Mouse (Mus musculus) kidney, embryonic 14.5 days (tissue): Measurements from ENCODE around the gene Ier2. TPM values are rescaled to one million over a fixed set of nuclear protein-coding genes. Genes with fewer than 3 reads are reported as not detected.
"Not testable (repeated sequence)": the region's sequence is repeated elsewhere in the genome, so short reads cannot be mapped to it uniquely, and the experiment has no call there.

Experiments used
- ATAC-seq: fragments of 200-750 bp; cut with Nextera tagmentation; 2 replicates; pipeline ENCODE4 v1.8.0; 2017; ENCODE audit warnings: moderate number of reproducible peaks, mild to moderate bottlenecking, moderate TSS enrichment, moderate library complexity; ENCODE audit not compliant: low FRiP score, low TSS enrichment
- H3K27ac ChIP-seq: fragments of 300-500 bp; sonication (generic); 2 replicates; pipeline ENCODE4 v1.5.1; 2014; ENCODE audit warnings: low read depth, mild to moderate bottlenecking, low read length, moderate library complexity, mixed read lengths
- H3K27me3 ChIP-seq: fragments of 300-500 bp; sonication (generic); 2 replicates; pipeline ENCODE4 v1.6.1; 2014; ENCODE audit warnings: mild to moderate bottlenecking, low read length; ENCODE audit not compliant: control insufficient read depth, insufficient read depth
- H3K36me3 ChIP-seq: fragments of 300-500 bp; sonication (generic); 2 replicates; pipeline ENCODE4 v1.6.1; 2014; ENCODE audit warnings: low read length, mixed read lengths; ENCODE audit not compliant: control insufficient read depth, insufficient read depth
- H3K4me1 ChIP-seq: fragments of 300-500 bp; sonication (generic); 2 replicates; pipeline ENCODE4 v1.6.1; 2014; ENCODE audit warnings: low read length, mixed read lengths; ENCODE audit not compliant: control insufficient read depth, insufficient read depth
- H3K4me2 ChIP-seq: fragments of 300-500 bp; sonication (generic); replicated peaks from 2 replicates; pipeline ENCODE4 v1.6.1; 2014; ENCODE audit warnings: low read depth, mild to moderate bottlenecking, low read length
- H3K4me3 ChIP-seq: fragments of 300-500 bp; sonication (generic); 2 replicates; pipeline ENCODE4 v1.5.1; 2014; ENCODE audit warnings: mild to moderate bottlenecking, low read length
- H3K9ac ChIP-seq: fragments of 300-500 bp; sonication (generic); 2 replicates; pipeline ENCODE4 v1.6.1; 2014; ENCODE audit warnings: low read depth, mild to moderate bottlenecking, low read length, moderate library complexity
- H3K9me3 ChIP-seq: fragments of 300-500 bp; sonication (generic); 2 replicates; pipeline ENCODE4 v1.6.1; 2016; ENCODE audit warnings: low read length; ENCODE audit not compliant: control insufficient read depth
- WGBS: fragments of 180-500 bp; shearing (Covaris S2); extraction: QIAGEN DNeasy Blood & Tissue Kit; methylation state at CpG from one replicate; pipeline ENCODE4 v1.1.7; 2014; 5-methylcytosine and 5-hydroxymethylcytosine counted together
- polyA plus RNA-seq: library from polyadenylated mRNA; unstranded; fragments of >200 nt; fragmentation: Nextera tagmentation; extraction: Ambion mirVana; gene quantifications from 2 replicates; pipeline ENCODE4 v1.2.1, GENCODE M21; 2014

Gene Ier2
- polyA plus RNA-seq, 1 experiment from 2014 or later = 81.9 TPM

GRCm38 (mm10) chr8:84630145-84630544 lies 32.5 kb downstream of the Ier2 start:
- Histone ChIP-seq H3K4me2 (no peak overlapping the region), H3K4me1 (no peaks in the 10 kb centered on the region; the same call in 1 of the 2 replicates), H3K27me3 (no peaks in the 10 kb centered on the region), H3K4me3 (no peak overlapping the region), H3K27ac (no peak overlapping the region), H3K9me3 (no peaks in the 10 kb centered on the region), H3K36me3 (no peaks in the 10 kb centered on the region), H3K9ac (no peak overlapping the region)
- WGBS = 84% methylated on average over 4 of the region's 4 CpGs
- ATAC-seq = no peak

DNA sequence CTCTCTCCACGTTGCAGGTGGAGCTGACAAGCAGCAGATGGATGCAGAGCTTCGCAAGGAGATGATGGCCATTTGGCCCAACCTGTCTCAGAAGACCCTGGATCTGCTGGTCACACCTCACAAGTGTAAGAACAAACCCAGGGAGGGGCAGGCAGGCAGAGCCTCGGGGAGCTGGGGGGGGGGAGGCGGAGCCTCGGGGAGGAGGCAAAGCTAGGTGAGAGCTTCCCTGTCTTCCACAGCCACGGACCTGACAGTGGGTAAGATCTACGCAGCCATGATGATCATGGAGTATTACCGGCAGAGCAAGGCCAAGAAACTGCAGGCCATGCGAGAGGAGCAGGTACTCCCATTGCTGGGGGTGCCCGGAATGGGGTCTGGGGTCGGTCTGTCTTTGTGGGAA lies 33.1 kb downstream of the Ier2 start:
- Histone ChIP-seq H3K9ac (no peak overlapping the region), H3K36me3 (no peaks in the 10 kb centered on the region), H3K9me3 (no peaks in the 10 kb centered on the region), H3K4me3 (no peak overlapping the region), H3K27me3 (no peaks in the 10 kb centered on the region), H3K4me1 (no peaks in the 10 kb centered on the region), H3K27ac (no peak overlapping the region), H3K4me2 (no peak overlapping the region)
- 68% methylated on average over 11 of the region's 11 CpGs for WGBS
- no peak for ATAC-seq

DNA sequence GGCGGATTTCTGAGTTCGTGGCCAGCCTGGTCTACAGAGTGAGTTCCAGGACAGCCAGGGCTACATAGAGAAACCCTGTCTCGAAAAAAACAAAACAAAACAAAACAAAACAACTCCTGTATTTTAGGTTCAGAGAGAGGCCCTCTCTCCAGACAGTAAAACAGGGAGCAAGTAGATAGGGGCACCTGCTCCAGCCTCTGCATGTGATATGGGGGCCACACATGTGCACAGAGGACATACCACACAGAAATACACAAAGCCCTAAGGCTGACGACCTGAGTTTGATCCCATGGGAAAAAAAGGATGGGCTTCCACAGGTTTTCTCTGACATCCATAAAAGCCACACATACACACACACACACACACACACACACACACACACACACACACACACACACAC lies 39.2 kb downstream of the Ier2 start:
- not testable (repeated sequence) for H3K9ac ChIP-seq, ATAC-seq
- 77% methylated on average over 4 of the region's 4 CpGs for WGBS

DNA sequence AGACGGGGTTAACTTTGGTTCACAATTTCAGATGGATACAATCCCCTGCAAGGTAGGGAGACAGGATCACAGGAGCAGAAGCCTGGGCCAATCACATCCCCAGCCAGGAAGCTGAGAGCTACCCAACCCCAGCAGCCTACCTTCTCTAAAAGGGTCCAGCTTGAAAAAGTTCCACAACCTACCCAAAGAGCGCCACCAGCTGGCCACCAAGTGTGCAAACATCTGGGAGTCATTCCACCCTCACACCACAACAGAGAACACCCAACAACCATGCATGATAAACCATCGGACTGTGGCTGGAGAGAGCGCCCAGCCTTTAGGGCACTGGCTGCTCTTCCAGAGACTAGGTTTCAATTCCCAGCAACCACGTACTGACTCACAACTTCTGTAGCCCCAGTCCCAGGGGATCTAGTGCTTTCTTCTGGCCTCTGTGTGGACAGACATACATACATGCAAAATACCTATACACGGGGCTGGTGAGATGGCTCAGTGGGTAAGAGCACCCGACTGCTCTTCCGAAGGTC lies 41.5 kb downstream of the Ier2 start:
- 76% methylated on average over 8 of the region's 8 CpGs for WGBS
- H3K4me2 ChIP-seq = no peak overlapping the region
- ATAC-seq = no peak
- no peak overlapping the region for H3K27ac ChIP-seq
- H3K9me3 ChIP-seq = no peaks in the 10 kb centered on the region
- H3K4me1 ChIP-seq = no peaks in the 10 kb centered on the region
- no peaks in the 10 kb centered on the region; the same call in 1 of the 2 replicates for H3K27me3 ChIP-seq
- H3K4me3 ChIP-seq = no peak overlapping the region
- no peaks in the 10 kb centered on the region for H3K36me3 ChIP-seq
- no peak overlapping the region for H3K9ac ChIP-seq

More for the DNA sequence above, 39.2 kb downstream of the Ier2 start:
- not testable (repeated sequence) for H3K27me3 ChIP-seq, H3K36me3 ChIP-seq, H3K9me3 ChIP-seq, H3K4me3 ChIP-seq, H3K4me1 ChIP-seq, H3K27ac ChIP-seq, H3K4me2 ChIP-seq

DNA sequence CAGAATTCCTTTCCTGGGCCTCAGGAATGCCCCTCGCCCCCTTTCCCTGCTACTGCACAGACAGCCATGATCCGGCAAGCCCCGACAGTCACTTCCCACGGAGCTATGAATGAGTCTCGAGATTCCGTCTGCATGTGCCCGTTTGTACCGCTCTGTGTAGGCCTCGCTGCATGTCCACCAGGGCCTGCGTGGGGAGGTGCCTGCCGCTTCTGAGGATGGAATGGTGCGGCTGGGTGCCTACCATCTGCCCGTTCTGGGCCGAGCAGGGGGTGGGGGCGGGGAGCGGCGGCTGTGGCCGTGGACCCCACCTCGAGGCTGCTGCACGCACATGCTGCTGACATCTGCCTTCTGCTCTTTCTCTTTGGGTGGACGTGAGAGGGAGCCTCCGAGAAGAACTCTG lies 45.6 kb downstream of the Ier2 start:
- ATAC-seq = no peak
- no peaks in the 10 kb centered on the region for H3K36me3 ChIP-seq
- H3K27me3 ChIP-seq = peaks cover 3% of the 10 kb centered on the region; the same call in 1 of the 2 replicates
- no peak overlapping the region for H3K4me3 ChIP-seq
- H3K4me1 ChIP-seq = no peaks in the 10 kb centered on the region
- 51% methylated on average over 22 of the region's 22 CpGs for WGBS
- H3K4me2 ChIP-seq = no peak overlapping the region
- no peak overlapping the region for H3K27ac ChIP-seq
- H3K9ac ChIP-seq = no peak overlapping the region
- no peaks in the 10 kb centered on the region for H3K9me3 ChIP-seq

- no peaks in the 10 kb centered on the region for H3K9me3 ChIP-seq
- H3K9ac ChIP-seq = no peak overlapping the region
- H3K27me3 ChIP-seq = peaks cover 3% of the 10 kb centered on the region; the same call in 1 of the 2 replicates
- H3K4me1 ChIP-seq = no peaks in the 10 kb centered on the region
- H3K4me3 ChIP-seq = no peak overlapping the region
- WGBS = 28% methylated on average over 22 of the region's 22 CpGs
- no peak overlapping the region for H3K4me2 ChIP-seq
- H3K27ac ChIP-seq = no peak overlapping the region
- H3K36me3 ChIP-seq = no peaks in the 10 kb centered on the region
- 0 out of 2 replicates have a peak, but pooled peaks have one; percentile 49 for ATAC-seq
Measured at GRCm38 (mm10) chr8:84615666-84616485, 46.8 kb downstream of the Ier2 start.

DNA sequence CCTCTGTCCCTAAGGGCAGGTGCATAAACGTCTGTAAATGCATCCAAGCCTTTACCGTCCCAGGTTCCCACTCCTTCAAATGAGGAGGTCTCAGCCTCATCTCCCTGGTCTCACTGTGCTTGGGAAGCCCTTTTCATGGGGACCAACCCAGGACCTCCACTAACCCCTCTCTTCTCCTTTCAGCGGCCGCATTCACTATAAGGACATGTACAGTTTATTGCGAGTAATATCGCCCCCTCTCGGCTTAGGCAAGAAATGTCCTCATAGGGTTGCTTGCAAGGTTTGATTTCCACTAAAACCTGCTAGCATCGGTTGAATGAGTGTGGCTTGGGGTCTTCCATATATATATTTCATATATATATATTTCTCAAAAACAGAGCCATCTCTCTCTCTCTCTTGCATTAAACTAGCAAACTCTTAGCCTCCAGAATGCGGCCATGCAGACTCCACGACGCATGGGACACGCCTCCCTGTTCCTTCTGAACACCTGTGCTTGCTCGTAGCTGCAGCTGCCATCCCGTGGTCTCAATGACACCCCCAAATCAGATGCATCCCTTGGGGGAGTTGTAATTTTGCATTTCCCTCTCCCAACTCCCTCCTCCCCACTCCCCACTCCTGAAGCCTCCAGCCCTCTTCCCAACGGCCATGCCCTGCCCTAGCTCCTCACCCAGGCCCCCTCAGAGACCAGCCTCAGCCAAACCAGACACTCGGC lies 48.0 kb downstream of the Ier2 start:
- H3K9ac ChIP-seq = no peak overlapping the region
- no peak overlapping the region for H3K27ac ChIP-seq
- no peak for ATAC-seq
- 35% methylated on average over 16 of the region's 16 CpGs for WGBS
- H3K4me1 ChIP-seq = no peaks in the 10 kb centered on the region
- H3K4me2 ChIP-seq = no peak overlapping the region
- no peaks in the 10 kb centered on the region for H3K36me3 ChIP-seq
- no peaks in the 10 kb centered on the region for H3K9me3 ChIP-seq
- peaks cover 3% of the 10 kb centered on the region; the same call in 1 of the 2 replicates for H3K27me3 ChIP-seq
- H3K4me3 ChIP-seq = no peak overlapping the region
